Mouse (Mus musculus) naive thymus-derived CD4-positive, alpha-beta T cell, adult 2 months (primary cell): ENCODE measurements around the gene Nuak1.

Source experiments
- DNase-seq: peaks from one replicate; pipeline ENCODE4 v3.0.0-alpha.2; 2011; ENCODE audit warnings: low read depth

Gene Nuak1

DNA sequence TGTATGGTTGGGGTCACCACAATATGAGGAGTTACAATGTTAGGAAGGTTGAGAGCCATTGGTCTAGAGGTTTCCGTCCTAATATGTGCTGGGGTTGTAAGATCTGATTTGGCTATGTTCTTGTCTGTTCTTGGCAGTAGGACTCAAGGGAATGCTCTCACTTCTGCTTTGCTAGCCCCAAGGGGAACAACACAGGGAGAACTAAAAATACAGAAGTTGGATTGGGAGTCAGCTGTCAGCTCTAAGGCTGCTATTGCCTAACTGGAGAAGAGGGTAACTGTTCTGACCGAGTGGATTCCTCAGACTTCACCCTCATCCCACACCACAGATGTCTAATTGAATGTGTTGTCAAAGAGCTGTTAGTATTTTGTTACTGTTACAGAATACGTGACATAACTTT lies 101.6 kb downstream of the Nuak1 start:
- DNase-seq: no peak

DNA sequence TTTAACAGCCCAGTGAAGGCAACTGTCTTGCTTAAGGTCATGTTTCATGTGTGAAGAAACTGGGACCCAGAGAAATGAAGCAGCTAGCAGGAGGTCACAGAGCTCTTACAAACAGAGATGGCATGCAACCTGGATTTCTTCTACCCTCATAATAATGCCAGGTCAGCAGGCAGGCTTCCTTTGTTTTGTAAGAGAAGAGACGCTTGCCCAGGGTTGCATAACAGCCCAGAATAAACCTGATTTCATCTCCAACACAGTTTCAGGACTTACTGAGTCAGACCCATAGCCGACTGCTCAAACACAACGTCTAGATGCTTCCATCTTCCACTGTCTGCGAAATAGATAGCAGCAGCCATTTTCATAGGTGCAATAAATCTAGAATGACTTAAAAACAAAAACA lies 105.0 kb downstream of the Nuak1 start:
- no peak for DNase-seq

DNA sequence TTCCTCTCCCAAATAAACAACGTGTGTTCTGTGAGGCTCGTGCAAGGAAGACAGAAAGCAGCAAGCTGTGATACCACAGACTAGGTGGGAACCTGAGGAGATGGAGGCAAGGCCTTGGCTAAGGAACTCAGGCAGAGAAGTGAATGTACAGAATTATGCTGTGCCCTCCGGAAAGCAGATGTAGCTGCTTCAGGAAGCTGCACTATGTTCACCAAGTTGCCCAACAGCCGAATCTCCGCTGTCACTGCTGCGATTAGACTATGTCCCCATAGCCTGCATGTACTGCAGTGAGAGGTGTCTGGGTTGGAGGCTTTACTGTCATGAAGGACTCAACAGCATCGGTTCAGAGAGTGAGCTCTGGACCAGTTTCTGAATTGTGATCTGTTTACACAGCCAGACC lies 110.6 kb downstream of the Nuak1 start:
- DNase-seq: no peak

- DNase-seq: no peak
Measured at GRCm38 (mm10) chr10:84329336-84329735, 111.1 kb downstream of the Nuak1 start.

DNA sequence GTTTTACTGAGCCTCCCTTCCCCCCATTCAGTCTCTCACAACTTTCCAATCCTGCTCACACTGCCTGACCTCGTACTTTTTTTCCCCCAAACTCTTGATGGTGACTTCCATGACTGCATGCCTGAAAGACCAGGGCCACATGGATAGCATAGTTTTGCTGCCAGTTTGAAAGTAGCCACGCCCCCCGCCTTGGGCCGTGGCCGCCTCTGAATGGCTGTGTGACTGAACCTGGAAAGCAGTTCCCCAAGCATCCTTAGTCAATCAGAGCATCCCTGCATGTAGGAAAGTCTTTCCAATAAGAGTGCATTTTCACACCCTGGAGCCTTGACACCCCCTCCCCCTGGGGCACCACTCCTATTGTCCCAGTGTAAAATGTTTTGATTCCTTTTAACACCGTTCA lies 116.4 kb downstream of the Nuak1 start:
- DNase-seq: no peak
